Mouse (Mus musculus) liver, embryonic 16.5 days (tissue): ENCODE results near the gene Etv3. TPM values are rescaled to one million over a fixed set of nuclear protein-coding genes. Genes with fewer than 3 reads are reported as not detected.
A peak's percentile ranks its signal among the peaks of the same experiment; 100 is the strongest.
"Not testable (repeated sequence)": the region's sequence is repeated elsewhere in the genome, so short reads cannot be mapped to it uniquely, and the experiment has no call there.

ENCODE experiments used
- ATAC-seq: fragments of 200-750 bp; cut with Nextera tagmentation; 2 replicates; pipeline ENCODE4 v1.8.0; 2017; ENCODE audit warnings: low read depth, mild to moderate bottlenecking, moderate number of reproducible peaks, moderate library complexity
- H3K27ac ChIP-seq: fragments of 300-500 bp; sonication (generic); 2 replicates; pipeline ENCODE4 v1.5.1; 2014; ENCODE audit warnings: mild to moderate bottlenecking, low read length
- H3K27me3 ChIP-seq: fragments of 300-500 bp; sonication (generic); 2 replicates; pipeline ENCODE4 v1.6.1; 2014; ENCODE audit warnings: low read depth, low read length, mixed read lengths; ENCODE audit not compliant: control insufficient read depth, insufficient read depth
- H3K36me3 ChIP-seq: fragments of 300-500 bp; sonication (generic); 2 replicates; pipeline ENCODE4 v1.6.1; 2014; ENCODE audit warnings: mild to moderate bottlenecking; ENCODE audit not compliant: control insufficient read depth, insufficient read depth
- H3K4me1 ChIP-seq: fragments of 300-500 bp; sonication (generic); 2 replicates; pipeline ENCODE4 v1.6.1; 2014; ENCODE audit warnings: low read depth, low read length, mixed read lengths; ENCODE audit not compliant: control insufficient read depth
- H3K4me2 ChIP-seq: fragments of 300-500 bp; sonication (generic); 2 replicates; pipeline ENCODE4 v1.6.1; 2014; ENCODE audit warnings: low read depth, low read length, mixed read lengths
- H3K4me3 ChIP-seq: fragments of 300-500 bp; sonication (generic); 2 replicates; pipeline ENCODE4 v1.5.1; 2014; ENCODE audit warnings: low read depth, mild to moderate bottlenecking, low read length
- H3K9ac ChIP-seq: fragments of 300-500 bp; sonication (generic); 2 replicates; pipeline ENCODE4 v1.6.1; 2014; ENCODE audit warnings: low read depth, low read length
- H3K9me3 ChIP-seq: fragments of 300-500 bp; sonication (generic); replicated peaks from 2 replicates; pipeline ENCODE4 v1.6.1; 2016; ENCODE audit warnings: low read length; ENCODE audit not compliant: control insufficient read depth
- WGBS: fragments of 180-500 bp; shearing (Covaris S2); extraction: QIAGEN DNeasy Blood & Tissue Kit; methylation state at CpG from one replicate; pipeline ENCODE4 v1.1.7; 2014; ENCODE audit not compliant: insufficient replicate concordance; 5-methylcytosine and 5-hydroxymethylcytosine counted together
- polyA plus RNA-seq: library from polyadenylated mRNA; unstranded; fragments of >200 nt; fragmentation: Nextera tagmentation; extraction: Ambion mirVana; gene quantifications from 2 replicates; pipeline ENCODE4 v1.2.1, GENCODE M21; 2015

Etv3 gene
- polyA plus RNA-seq = 3.6 and 3.7 TPM in 2 replicates

DNA sequence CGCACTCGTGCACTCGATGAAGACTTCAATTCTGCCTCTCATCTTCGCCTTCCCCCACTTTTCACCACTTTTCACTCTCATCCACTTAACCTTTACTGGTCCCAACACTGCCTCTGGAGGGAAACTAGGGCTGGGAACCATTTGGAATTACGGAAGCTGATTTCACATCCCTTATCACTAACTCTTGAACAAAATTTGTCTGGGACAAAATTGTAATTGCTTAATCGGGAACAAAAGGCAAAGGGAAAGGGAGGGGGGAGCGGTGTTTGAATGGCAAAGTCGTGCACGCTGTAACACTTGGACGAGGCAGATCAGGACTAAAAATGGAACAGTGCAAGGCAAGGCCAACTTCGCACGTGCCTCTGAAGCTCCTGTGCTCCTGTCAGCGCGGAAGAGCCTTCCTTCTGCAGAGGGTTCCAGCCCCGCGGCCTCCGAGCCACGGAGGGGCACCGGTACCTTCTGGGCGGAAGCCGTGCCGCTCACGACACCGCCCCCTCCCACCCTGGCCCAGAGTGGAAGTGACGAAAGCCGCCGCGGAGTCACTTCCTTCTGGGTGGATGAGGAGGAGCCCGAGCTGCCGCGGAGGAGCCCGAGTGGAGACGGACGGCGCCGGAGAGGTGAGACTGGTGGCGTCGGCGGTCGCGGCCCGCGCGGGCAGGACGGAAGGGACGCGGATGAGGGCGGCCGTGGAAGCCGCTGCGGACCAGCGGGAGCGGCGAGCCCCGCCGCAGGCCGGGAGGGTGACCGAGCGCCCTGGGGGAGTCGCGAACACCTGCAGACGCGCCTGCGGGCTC, at the start of gene Etv3:
Etv3 (plus strand) TSS at position 365 of the 794 bp plus-strand sequence.
- peaks cover 4% of the 10 kb centered on the region; the same call in 1 of the 2 replicates for H3K36me3 ChIP-seq
- no peaks in the 10 kb centered on the region for H3K27me3 ChIP-seq
- peak within 1 kb of the TSS; percentile 66 for H3K27ac ChIP-seq
- ATAC-seq = peak; percentile 92
- peak within 1 kb of the TSS; percentile 90 for H3K9ac ChIP-seq
- peak within 1 kb of the TSS; percentile 76 for H3K4me2 ChIP-seq
- peaks cover 14% of the 10 kb centered on the region for H3K4me1 ChIP-seq
- peak within 1 kb of the TSS; percentile 84 for H3K4me3 ChIP-seq
- H3K9me3 ChIP-seq = no peaks in the 10 kb centered on the region
- 6% methylated on average over 51 of the region's 64 CpGs for WGBS

DNA sequence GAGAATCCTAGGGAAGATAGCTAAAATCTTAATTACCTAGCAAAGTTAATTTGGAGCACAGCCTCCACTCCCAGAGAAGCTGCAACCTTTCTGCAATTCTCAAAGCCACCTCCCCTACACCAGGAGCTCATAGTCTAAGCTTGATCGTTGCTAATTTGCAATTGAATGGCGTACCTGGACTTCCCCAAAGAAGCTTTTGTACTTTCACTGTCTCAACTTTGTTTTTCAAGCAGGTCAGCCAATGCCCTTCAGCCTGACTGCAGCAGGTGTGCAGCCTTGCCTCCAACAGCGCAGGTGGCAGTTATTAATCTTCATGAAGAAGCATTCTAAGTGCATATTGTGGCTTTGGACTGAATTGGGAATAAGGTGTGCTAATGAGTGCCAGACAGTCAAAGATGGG, 47.3 kb upstream of the Etv3 start:
- not testable (repeated sequence) for H3K9me3 ChIP-seq, H3K4me1 ChIP-seq, H3K4me2 ChIP-seq, H3K27me3 ChIP-seq, H3K36me3 ChIP-seq, H3K4me3 ChIP-seq, H3K9ac ChIP-seq, ATAC-seq, H3K27ac ChIP-seq
- 68% methylated on average over 3 of the region's 3 CpGs for WGBS

DNA sequence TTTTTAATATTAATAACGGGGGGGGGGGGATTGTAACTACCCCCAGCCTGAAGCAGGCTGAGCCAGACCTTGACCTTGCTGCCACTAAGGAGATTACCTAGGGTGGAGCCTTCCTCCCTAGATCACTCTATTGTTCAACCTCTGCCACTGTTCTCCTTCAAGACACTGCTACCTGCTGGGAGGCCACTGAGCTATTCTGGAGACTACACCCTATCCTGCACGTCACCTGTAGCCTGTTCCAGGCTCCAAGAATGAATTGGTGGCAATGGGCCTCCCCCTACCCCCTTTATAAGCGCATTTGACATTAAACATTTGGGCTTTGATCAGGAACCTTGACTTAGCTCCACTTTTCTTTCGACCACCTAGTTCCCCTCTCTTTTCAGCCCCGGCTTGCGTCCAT, 46.6 kb upstream of the Etv3 start:
- H3K4me2 ChIP-seq, H3K9ac ChIP-seq, H3K27ac ChIP-seq, H3K4me1 ChIP-seq, H3K4me3 ChIP-seq, H3K36me3 ChIP-seq, ATAC-seq, H3K27me3 ChIP-seq, H3K9me3 ChIP-seq: not testable (repeated sequence)
- WGBS = 65% methylated on average over 6 of the region's 6 CpGs

DNA sequence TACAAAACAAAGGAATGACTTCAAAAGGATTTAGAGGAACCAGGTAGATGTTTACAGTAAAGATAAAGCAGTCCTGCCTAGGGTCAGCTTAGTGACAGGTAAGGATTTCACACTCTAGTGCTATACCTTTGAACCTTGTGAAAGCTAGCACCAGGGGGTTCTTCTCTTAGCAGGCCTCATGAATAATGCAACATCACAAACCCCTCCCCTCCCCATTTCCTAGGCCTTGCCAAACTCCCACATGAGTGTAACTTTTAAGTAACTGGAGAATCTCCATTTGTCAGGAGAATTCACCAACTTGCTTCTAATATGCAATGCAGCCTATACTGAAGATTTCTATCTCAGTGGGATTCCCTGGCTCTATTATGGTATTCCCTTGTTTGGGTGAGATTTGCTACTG, 46.0 kb upstream of the Etv3 start:
- H3K27me3 ChIP-seq, H3K4me1 ChIP-seq, H3K27ac ChIP-seq, H3K4me3 ChIP-seq, H3K4me2 ChIP-seq, H3K36me3 ChIP-seq, H3K9me3 ChIP-seq, ATAC-seq, H3K9ac ChIP-seq: not testable (repeated sequence)

DNA sequence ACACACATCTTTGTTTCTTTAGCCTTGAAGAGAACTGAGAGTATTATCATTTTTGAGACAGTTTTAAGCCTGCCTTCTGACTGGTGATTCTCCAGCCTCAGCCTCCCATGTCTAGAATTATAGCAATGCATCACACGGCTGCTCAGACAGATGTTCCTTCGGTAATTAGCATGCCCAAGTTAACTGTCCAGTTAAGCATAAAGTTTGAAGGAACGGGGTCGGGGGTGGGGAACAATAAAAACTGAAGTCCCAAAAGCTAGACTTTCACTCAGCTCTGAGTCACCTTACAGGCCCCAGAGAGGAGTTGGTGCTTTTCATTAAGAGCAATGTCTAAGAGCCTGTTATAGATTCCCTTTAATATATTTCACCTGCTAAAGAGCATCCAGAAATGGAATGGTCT, 37.8 kb upstream of the Etv3 start:
- no peak overlapping the region for H3K4me2 ChIP-seq
- H3K9ac ChIP-seq = no peak overlapping the region
- H3K36me3 ChIP-seq = no peaks in the 10 kb centered on the region
- H3K27me3 ChIP-seq = no peaks in the 10 kb centered on the region
- H3K27ac ChIP-seq = no peak overlapping the region
- H3K9me3 ChIP-seq = no peaks in the 10 kb centered on the region
- H3K4me1 ChIP-seq = no peaks in the 10 kb centered on the region
- H3K4me3 ChIP-seq = no peak overlapping the region
- 70% methylated on average over 4 of the region's 4 CpGs for WGBS
- no peak for ATAC-seq

DNA sequence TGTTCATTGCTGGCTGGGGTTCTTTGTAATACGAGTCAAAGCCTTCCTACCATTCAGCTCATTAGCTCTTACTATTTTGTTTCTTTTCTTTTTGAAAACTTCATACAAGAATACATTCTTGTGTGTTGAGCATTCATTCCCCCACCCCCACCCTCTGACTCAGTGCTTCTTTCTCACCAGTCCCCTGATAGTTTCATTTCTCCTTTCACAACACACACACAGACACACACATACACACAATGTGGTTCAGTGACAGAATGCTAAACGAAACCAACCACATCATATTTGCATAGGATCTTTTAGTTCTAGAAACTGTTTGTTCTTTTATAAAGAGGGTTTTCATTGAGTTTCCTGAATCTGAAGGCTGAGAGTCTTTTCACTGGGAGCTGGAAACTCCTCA, 37.3 kb upstream of the Etv3 start:
- H3K4me3 ChIP-seq = no peak overlapping the region
- no peaks in the 10 kb centered on the region for H3K27me3 ChIP-seq
- whole genome bisulfite sequencing = 44% methylated on average over 2 of the region's 2 CpGs
- H3K9me3 ChIP-seq = no peaks in the 10 kb centered on the region
- no peak for ATAC-seq
- no peaks in the 10 kb centered on the region for H3K4me1 ChIP-seq
- H3K9ac ChIP-seq = no peak overlapping the region
- H3K4me2 ChIP-seq = no peak overlapping the region
- H3K27ac ChIP-seq = no peak overlapping the region
- no peaks in the 10 kb centered on the region for H3K36me3 ChIP-seq

DNA sequence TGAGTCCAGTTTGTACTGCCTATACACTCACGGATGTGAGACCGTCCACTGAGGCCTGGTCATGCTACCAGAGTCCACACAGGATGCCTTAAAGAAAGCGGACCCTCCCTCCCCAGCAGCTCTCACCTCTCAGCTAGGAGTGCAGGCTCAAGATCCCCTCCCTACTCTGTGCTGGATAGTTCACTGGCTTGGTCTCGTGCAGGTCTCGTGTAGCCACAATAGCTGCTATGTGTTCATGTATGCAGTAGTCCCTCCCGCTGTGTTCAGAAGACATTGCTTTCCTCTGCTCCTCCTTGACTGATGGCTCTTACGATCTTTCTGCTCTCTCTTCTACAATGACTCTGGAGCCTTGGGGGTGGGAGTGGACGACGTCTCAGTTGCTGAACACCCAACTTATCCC, 26.9 kb upstream of the Etv3 start:
- WGBS = 72% methylated on average over 9 of the region's 9 CpGs
- Histone ChIP-seq H3K27ac (no peak overlapping the region), H3K4me1 (no peaks in the 10 kb centered on the region), H3K27me3 (no peaks in the 10 kb centered on the region), H3K4me3 (no peak overlapping the region), H3K36me3 (no peaks in the 10 kb centered on the region), H3K9me3 (no peaks in the 10 kb centered on the region), H3K4me2 (no peak overlapping the region), H3K9ac (no peak overlapping the region)
- no peak for ATAC-seq

DNA sequence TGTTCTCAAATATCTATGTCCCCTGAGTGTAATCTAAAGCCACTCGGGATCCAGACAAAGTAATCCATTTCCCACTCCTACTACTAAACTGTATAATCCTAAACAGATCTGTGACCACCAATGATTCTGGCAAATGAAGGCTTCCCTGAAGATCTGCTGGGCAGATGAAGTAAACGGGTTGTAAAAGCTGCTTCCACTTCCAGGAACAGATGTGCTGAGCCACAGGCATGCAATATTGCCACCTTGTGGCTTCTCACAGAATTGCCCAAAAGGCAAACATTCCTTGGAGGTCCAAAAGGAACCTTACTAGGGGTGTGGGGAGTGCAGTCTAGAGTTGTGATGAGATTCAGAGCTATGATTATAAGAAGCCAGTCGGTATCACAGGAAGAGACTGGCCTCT, 26.1 kb upstream of the Etv3 start:
- ATAC-seq = no peak
- Histone ChIP-seq H3K36me3 (no peaks in the 10 kb centered on the region), H3K4me1 (no peaks in the 10 kb centered on the region), H3K9me3 (no peaks in the 10 kb centered on the region), H3K27ac (no peak overlapping the region), H3K9ac (no peak overlapping the region), H3K27me3 (no peaks in the 10 kb centered on the region), H3K4me2 (no peak overlapping the region), H3K4me3 (no peak overlapping the region)
- WGBS = 6% methylated on average over 3 of the region's 3 CpGs

DNA sequence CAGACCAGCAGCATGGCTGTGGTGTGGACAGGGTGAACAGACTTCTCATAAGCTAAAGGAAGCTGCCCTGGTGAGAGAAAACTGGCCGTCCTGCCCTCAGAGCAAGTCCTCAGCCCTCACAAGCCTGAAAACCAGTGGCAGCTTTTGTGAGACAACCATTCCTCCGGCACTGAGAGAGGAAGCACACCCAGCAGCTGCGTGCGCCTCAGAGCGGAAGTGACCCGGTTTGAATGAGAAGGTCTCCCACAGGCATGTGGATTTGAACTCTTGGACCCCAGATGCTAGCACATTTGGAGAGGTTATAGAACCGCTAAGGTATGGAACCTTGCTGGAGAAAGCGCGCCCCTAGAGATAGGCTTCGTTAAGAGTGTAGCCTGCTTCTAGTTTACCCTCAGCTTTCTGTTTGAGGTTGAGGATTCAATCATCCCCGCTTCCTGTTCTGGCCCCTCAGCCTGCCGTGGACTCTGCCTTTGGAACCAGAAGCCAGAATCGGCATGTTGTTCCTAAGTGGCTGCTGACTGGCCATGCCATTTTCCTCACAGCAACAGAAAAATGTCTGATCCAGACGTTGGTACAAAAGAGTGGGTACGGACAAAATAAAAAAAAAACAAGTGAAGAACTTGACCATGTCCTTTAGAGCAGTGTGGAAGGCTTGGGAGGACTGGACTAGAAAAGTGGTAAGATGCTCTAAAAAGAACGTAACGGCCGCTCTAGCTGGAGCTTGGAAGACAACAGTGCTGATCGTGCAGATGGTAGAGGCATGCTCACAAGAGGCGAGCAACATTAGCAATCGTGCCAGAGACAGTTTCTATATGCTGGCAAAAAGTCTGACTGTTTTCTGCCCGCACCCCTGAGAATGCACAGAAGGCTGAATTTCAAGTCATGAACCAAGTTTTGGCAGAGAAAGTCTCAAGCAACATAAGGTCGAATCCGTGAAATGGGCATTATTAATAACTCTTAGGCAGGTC, 24.8 kb upstream of the Etv3 start:
- no peaks in the 10 kb centered on the region for H3K36me3 ChIP-seq
- no peak overlapping the region for H3K27ac ChIP-seq
- H3K9ac ChIP-seq = no peak overlapping the region
- no peaks in the 10 kb centered on the region for H3K27me3 ChIP-seq
- ATAC-seq = no peak
- H3K4me3 ChIP-seq = no peak overlapping the region
- no peaks in the 10 kb centered on the region for H3K4me1 ChIP-seq
- no peaks in the 10 kb centered on the region for H3K9me3 ChIP-seq
- no peak overlapping the region for H3K4me2 ChIP-seq
- 49% methylated on average over 24 of the region's 24 CpGs for WGBS
